Mouse (Mus musculus): Measurements from ENCODE around the gene Orc3.

DNA sequence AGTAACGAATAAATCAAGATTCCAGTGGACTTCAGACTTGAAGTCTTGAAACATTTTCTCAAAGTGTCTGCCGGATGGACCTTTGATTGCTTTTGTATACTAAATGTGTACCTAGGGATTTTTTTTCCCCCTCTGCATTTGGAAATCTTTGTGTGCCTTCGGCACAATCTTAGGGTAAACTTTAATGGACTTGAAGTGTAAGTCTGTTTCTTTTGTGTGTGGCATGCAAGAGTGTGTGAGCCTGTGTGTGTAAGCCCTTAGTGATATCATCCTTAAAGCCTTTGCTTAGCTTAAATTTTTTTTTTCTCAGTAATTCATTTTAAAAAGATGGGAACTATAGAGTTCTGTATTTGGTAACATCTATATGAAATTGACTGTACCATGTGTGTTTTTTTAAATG is 62.8 kb downstream of the Orc3 start:
- TF ChIP-seq CTCF (IDR thresholded peaks at IDR 0.05) (no peak), POLR2A (IDR thresholded peaks at IDR 0.05; ENCODE audit: insufficient read depth, low read depth, low read length) (no peak), EP300 (IDR thresholded peaks at IDR 0.05; ENCODE audit: insufficient read depth, low read depth, low read length) (no peak)
